ENCODE assay signal across 7 mouse cellular contexts in the genomic region with DNA sequence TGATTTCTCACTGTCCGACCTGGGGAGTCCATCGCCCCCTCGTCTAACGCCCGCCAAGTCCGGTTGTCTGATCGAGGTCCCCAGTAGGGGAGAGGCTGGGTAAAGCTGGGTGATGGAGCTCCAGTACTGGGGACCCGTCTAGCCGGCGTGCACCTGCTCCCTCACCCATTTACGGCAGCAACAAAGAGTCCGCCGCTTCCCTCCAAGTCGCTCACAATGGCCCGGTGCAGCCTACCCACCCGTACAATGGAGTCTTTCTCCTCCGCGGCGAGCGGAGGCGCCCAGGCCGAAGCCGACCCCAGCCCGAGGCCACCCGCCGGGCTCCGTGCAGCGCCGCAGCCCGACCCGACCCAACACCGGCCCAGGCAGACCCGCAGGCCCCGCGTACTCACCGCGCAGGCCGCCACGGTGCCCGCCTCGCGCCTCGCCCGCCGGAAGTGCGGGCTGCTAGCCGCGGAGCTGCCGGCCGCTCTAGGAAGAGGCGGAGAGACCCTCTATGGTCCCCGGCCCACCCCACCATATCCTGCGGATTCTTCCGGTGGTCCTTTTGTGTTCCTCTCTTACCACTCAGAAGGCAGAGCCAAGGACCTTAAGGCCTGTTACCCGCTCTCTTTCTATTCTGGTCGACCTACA. TPM values are rescaled to one million over a fixed set of nuclear protein-coding genes. Genes with fewer than 3 reads are reported as not detected.
A peak's percentile ranks its signal among the peaks of the same experiment; 100 is the strongest.
DNase-seq lines count a peak whose midpoint lies in the region; ATAC-seq lines count a peak whose summit lies in the region.

A gene (minus strand): TSS at position 461 of the 633 bp plus-strand sequence.

- peak within 1 kb of the TSS; percentile 55 for H3K4me2 ChIP-seq in midbrain, embryonic 12.5 days (replicated peaks)

- peak; percentile 20 for DNase-seq in adrenal gland, adult 8-10 months
- DNase-seq in gastrocnemius, postnatal 25 days, result peak; percentile 55
- DNase-seq in left cerebral cortex, postnatal 4 days, result peak; percentile 85
- DNase-seq in spleen, adult 12 weeks (ENCODE audit: low spot score), result peak; percentile 35

- H3K27me3 ChIP-seq in midbrain, embryonic 12.5 days, result no peaks in the 10 kb centered on the region

- H3K4me3 ChIP-seq in midbrain, embryonic 12.5 days, result peak within 1 kb of the TSS; percentile 87

- peak within 1 kb of the TSS; percentile 96 for H3K9ac ChIP-seq in midbrain, embryonic 12.5 days (replicated peaks)

- H3K36me3 ChIP-seq in midbrain, embryonic 12.5 days, result peaks cover 25% of the 10 kb centered on the region

- 2% methylated on average over 56 of the region's 56 CpGs for WGBS in midbrain, embryonic 12.5 days

- peak; percentile 50 for ATAC-seq in common myeloid progenitor, adult 5-6 weeks (replicated peaks; ENCODE audit: low read depth, poor library complexity, severe bottlenecking)
- peak; percentile 70 for ATAC-seq in inflammation-experienced regulatory T-cells, adult 6 months
- ATAC-seq in midbrain, embryonic 12.5 days (ENCODE audit: low FRiP score, low read depth), result peak; percentile 96

- intact Hi-C loops in left cerebral cortex, postnatal 4 days (cut with DNase I), result no loop called here

- peaks cover 12% of the 10 kb centered on the region for H3K4me1 ChIP-seq in midbrain, embryonic 12.5 days

- no peaks in the 10 kb centered on the region for H3K9me3 ChIP-seq in midbrain, embryonic 12.5 days

- peak within 1 kb of the TSS; percentile 92 for H3K27ac ChIP-seq in midbrain, embryonic 12.5 days (replicated peaks)

RNA-seq across cellular contexts. Expression of the gene that starts here (rescaled TPM):
- 10 to 100 TPM; 18.0 to 21.8 (median 20.2) TPM for total RNA-seq in adrenal gland, adult 8-10 months (2022)
- 79.8 and 85.1 TPM in 2 replicates for total RNA-seq in common myeloid progenitor, adult 5-6 weeks (2017)
- total RNA-seq in gastrocnemius, postnatal 25 days (2021), result 1 to 10 TPM; 7.9 to 8.4 TPM
- 10 to 100 TPM; 32.2 to 36.2 (median 33.5) TPM for polyA plus RNA-seq in inflammation-experienced regulatory T-cells, adult 6 months (2017; shearing (Covaris generic))
- 10 to 100 TPM; 42.0 to 49.9 TPM for total RNA-seq in left cerebral cortex, postnatal 4 days (2021)
- polyA plus RNA-seq in midbrain, embryonic 12.5 days (2016; fragmentation: Nextera tagmentation; extraction: Ambion mirVana), result 295 and 296 TPM in 2 replicates

Comparison
In these comparisons a context has a peak if more than half of its experiments do, and no peak if none do; other contexts are left out.
1. Peak in every context shown above with its lines: DNase-seq, ATAC-seq, H3K4me3 ChIP-seq and H3K27ac ChIP-seq.
2. DNase-seq: peak in every context shown above with its lines; median percentile 85 in left cerebral cortex, postnatal 4 days; 55 in gastrocnemius, postnatal 25 days; 35 in spleen, adult 12 weeks; 20 in adrenal gland, adult 8-10 months.